Mouse (Mus musculus): ENCODE data around the gene Megf11.

The Megf11 gene

GRCm38 (mm10) chr9:64385511-64386465 lies at the start of gene Megf11:
Gene Megf11, plus strand, starts transcription at chr9:64385626.
- DNase-seq (ENCODE audit: low spot score), result no peak

GRCm38 (mm10) chr9:64335825-64336224 lies 49.6 kb upstream of the Megf11 start:
- DNase-seq (ENCODE audit: low spot score), result no peak

- no peak for DNase-seq (ENCODE audit: low spot score)
Observed at GRCm38 (mm10) chr9:64339361-64339760, 46.1 kb upstream of the Megf11 start.

GRCm38 (mm10) chr9:64340351-64341253 lies 44.8 kb upstream of the Megf11 start:
- DNase-seq (ENCODE audit: low spot score), result peak; percentile 73

GRCm38 (mm10) chr9:64341254-64341566 lies 44.2 kb upstream of the Megf11 start, which contains the start of gene Dis3l:
Gene Dis3l, minus strand, starts transcription at chr9:64341288.
- DNase-seq (ENCODE audit: low spot score), result no peak

- no peak for DNase-seq (ENCODE audit: low spot score)
Observed at GRCm38 (mm10) chr9:64341671-64342070, 43.8 kb upstream of the Megf11 start.

GRCm38 (mm10) chr9:64343656-64344055 lies 41.8 kb upstream of the Megf11 start:
- no peak for DNase-seq (ENCODE audit: low spot score)

GRCm38 (mm10) chr9:64345931-64346330 lies 39.5 kb upstream of the Megf11 start:
- DNase-seq (ENCODE audit: low spot score), result no peak

- DNase-seq (ENCODE audit: low spot score), result no peak
Observed at GRCm38 (mm10) chr9:64347377-64347776, 38.0 kb upstream of the Megf11 start.

- no peak for DNase-seq (ENCODE audit: low spot score)
Observed at GRCm38 (mm10) chr9:64349490-64349889, 35.9 kb upstream of the Megf11 start.

- DNase-seq (ENCODE audit: low spot score), result peak; percentile 13
Observed at GRCm38 (mm10) chr9:64351191-64351590, 34.2 kb upstream of the Megf11 start.

GRCm38 (mm10) chr9:64355627-64356026 lies 29.8 kb upstream of the Megf11 start:
- no peak for DNase-seq (ENCODE audit: low spot score)

GRCm38 (mm10) chr9:64361231-64361950 lies 24.0 kb upstream of the Megf11 start:
- DNase-seq (ENCODE audit: low spot score), result no peak

GRCm38 (mm10) chr9:64369871-64370270 lies 15.6 kb upstream of the Megf11 start:
- no peak for DNase-seq (ENCODE audit: low spot score)

- no peak for DNase-seq (ENCODE audit: low spot score)
Observed at GRCm38 (mm10) chr9:64371305-64371819, 14.1 kb upstream of the Megf11 start.

GRCm38 (mm10) chr9:64376380-64376779 lies 9.0 kb upstream of the Megf11 start:
- no peak for DNase-seq (ENCODE audit: low spot score)

- DNase-seq (ENCODE audit: low spot score), result no peak
Observed at GRCm38 (mm10) chr9:64383021-64383788, 2.2 kb upstream of the Megf11 start.

GRCm38 (mm10) chr9:64386466-64387211 lies 1.2 kb downstream of the Megf11 start:
- DNase-seq (ENCODE audit: low spot score), result no peak

GRCm38 (mm10) chr9:64389576-64390292 lies 4.3 kb downstream of the Megf11 start:
- DNase-seq (ENCODE audit: low spot score), result no peak
